Mouse (Mus musculus) neural tube, embryonic 14.5 days (tissue): ENCODE measurements around the gene Abcc12. TPM values are rescaled to one million over a fixed set of nuclear protein-coding genes. Genes with fewer than 3 reads are reported as not detected.

ENCODE experiments used
- ATAC-seq: fragments of 200-750 bp; cut with Nextera tagmentation; 2 replicates; pipeline ENCODE4 v1.8.0; 2017; ENCODE audit warnings: low read depth, mild to moderate bottlenecking, moderate TSS enrichment, moderate library complexity
- H3K27ac ChIP-seq: fragments of 300-500 bp; sonication (generic); 2 replicates; pipeline ENCODE4 v1.5.1; 2014; ENCODE audit warnings: low read depth, mild to moderate bottlenecking, control low read depth, low read length, moderate library complexity, mixed read lengths
- H3K27me3 ChIP-seq: fragments of 300-500 bp; sonication (generic); 2 replicates; pipeline ENCODE4 v1.6.1; 2014; ENCODE audit warnings: low read length; ENCODE audit not compliant: control insufficient read depth, insufficient read depth
- H3K36me3 ChIP-seq: fragments of 300-500 bp; sonication (generic); 2 replicates; pipeline ENCODE4 v1.6.1; 2014; ENCODE audit warnings: low read length, mixed read lengths; ENCODE audit not compliant: control insufficient read depth, insufficient read depth
- H3K4me1 ChIP-seq: fragments of 300-500 bp; sonication (generic); 2 replicates; pipeline ENCODE4 v1.6.1; 2014; ENCODE audit warnings: low read length; ENCODE audit not compliant: control insufficient read depth, insufficient read depth
- H3K4me2 ChIP-seq: fragments of 300-500 bp; sonication (generic); 2 replicates; pipeline ENCODE4 v1.6.1; 2014; ENCODE audit warnings: mild to moderate bottlenecking, low read depth, low read length, control low read depth
- H3K4me3 ChIP-seq: fragments of 300-500 bp; sonication (generic); 2 replicates; pipeline ENCODE4 v1.5.1; 2014; ENCODE audit warnings: low read depth, low read length, control low read depth, mixed read lengths
- H3K9ac ChIP-seq: fragments of 300-500 bp; sonication (generic); replicated peaks from 2 replicates; pipeline ENCODE4 v1.6.1; 2014; ENCODE audit warnings: low read depth, mild to moderate bottlenecking, control low read depth, low read length, mixed read lengths
- H3K9me3 ChIP-seq: fragments of 300-500 bp; sonication (generic); 2 replicates; pipeline ENCODE4 v1.6.1; 2016; ENCODE audit warnings: low read length; ENCODE audit not compliant: control insufficient read depth
- WGBS: fragments of 180-500 bp; shearing (Covaris S2); extraction: QIAGEN DNeasy Blood & Tissue Kit; methylation state at CpG from one replicate; pipeline ENCODE4 v1.1.7; 2014; 5-methylcytosine and 5-hydroxymethylcytosine counted together
- polyA plus RNA-seq: library from polyadenylated mRNA; unstranded; fragments of >200 nt; fragmentation: Nextera tagmentation; extraction: Ambion mirVana; gene quantifications from 2 replicates; pipeline ENCODE4 v1.2.1, GENCODE M21; 2014

Abcc12 gene
- polyA plus RNA-seq: 0.17 and 0.28 TPM in 2 replicates

- Histone ChIP-seq H3K9ac (no peak within 1 kb of the TSS), H3K9me3 (no peaks in the 10 kb centered on the region), H3K27me3 (no peaks in the 10 kb centered on the region), H3K4me2 (no peak within 1 kb of the TSS), H3K36me3 (no peaks in the 10 kb centered on the region), H3K4me1 (no peaks in the 10 kb centered on the region), H3K27ac (no peak within 1 kb of the TSS), H3K4me3 (no peak within 1 kb of the TSS)
- no peak for ATAC-seq
These were observed at the start of gene Abcc12 for GRCm38 (mm10) chr8:86580458-86580857. Abcc12 (minus strand) TSS chr8:86580686.

DNA sequence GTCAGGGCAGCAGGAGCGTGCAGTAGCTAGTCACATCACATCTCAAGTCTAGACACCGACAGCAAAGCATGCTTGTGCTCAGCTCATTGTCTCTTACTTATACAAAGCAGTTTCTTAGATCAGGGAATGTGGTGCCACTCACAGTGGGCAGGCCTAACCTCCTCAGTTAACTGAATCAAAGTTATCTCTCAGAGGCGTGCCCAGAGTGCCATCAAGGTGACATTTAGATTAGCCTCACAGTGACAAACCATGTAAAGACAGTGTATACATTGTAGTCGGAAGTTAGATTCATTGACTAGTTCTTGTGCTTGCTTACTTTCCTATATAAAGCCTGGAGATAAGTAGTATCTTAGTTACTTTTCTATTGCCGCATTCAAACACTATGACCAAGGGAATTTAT is 49.7 kb upstream of the Abcc12 start:
- no peaks in the 10 kb centered on the region for H3K27me3 ChIP-seq
- H3K4me1 ChIP-seq: peaks cover 6% of the 10 kb centered on the region
- H3K9me3 ChIP-seq: no peaks in the 10 kb centered on the region
- no peak for ATAC-seq
- WGBS: 92% methylated on average over 5 of the region's 5 CpGs
- H3K4me3 ChIP-seq: no peak overlapping the region
- no peak overlapping the region for H3K27ac ChIP-seq
- H3K4me2 ChIP-seq: no peak overlapping the region
- H3K9ac ChIP-seq: no peak overlapping the region
- peaks cover 9% of the 10 kb centered on the region; the same call in 1 of the 2 replicates for H3K36me3 ChIP-seq

GRCm38 (mm10) chr8:86624915-86625314 is 44.4 kb upstream of the Abcc12 start:
- H3K36me3 ChIP-seq: no peaks in the 10 kb centered on the region
- WGBS: 57% methylated on average over 7 of the region's 7 CpGs

GRCm38 (mm10) chr8:86623911-86624731 is 43.6 kb upstream of the Abcc12 start, which contains the start of gene Lonp2:
Lonp2 (plus strand) TSS chr8:86624043.
- Histone ChIP-seq H3K27ac (peak within 1 kb of the TSS; percentile 86), H3K4me2 (peak within 1 kb of the TSS; percentile 76), H3K27me3 (no peaks in the 10 kb centered on the region), H3K4me3 (peak within 1 kb of the TSS; percentile 84), H3K9me3 (no peaks in the 10 kb centered on the region), H3K4me1 (peaks cover 12% of the 10 kb centered on the region), H3K9ac (peak within 1 kb of the TSS; percentile 71), H3K36me3 (no peaks in the 10 kb centered on the region)
- WGBS: under 1% methylated on average over 62 of the region's 62 CpGs
- ATAC-seq: peak; percentile 99

More at GRCm38 (mm10) chr8:86624915-86625314, 44.4 kb upstream of the Abcc12 start:
- Histone ChIP-seq H3K4me2 (peak overlapping the region; percentile 76), H3K27ac (no peak overlapping the region), H3K4me1 (peaks cover 12% of the 10 kb centered on the region), H3K9ac (0 out of 2 replicates have a peak overlapping the region, but pooled peaks have one; percentile 25), H3K27me3 (no peaks in the 10 kb centered on the region), H3K9me3 (no peaks in the 10 kb centered on the region), H3K4me3 (peak overlapping the region; percentile 84)
- ATAC-seq: no peak

DNA sequence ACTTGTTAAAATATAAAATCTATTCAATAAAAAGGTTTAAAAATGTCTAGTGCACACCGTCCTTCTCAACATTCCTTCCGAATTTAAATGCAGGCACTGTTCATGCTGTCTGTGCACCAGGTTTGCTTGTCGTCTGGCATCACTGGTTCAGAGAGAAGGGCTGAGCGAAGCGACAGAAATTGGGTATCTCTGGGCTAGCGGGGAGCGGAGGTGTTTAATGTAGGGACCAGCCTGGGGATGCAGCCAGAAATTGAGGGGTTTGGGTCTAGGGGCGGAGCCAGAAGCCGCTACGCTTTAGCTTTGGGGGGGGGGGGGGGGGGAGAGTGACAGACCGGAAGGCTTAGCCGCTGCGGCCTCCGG is 43.0 kb upstream of the Abcc12 start:
- no peak for ATAC-seq
- WGBS: 2% methylated on average over 12 of the region's 14 CpGs

DNA sequence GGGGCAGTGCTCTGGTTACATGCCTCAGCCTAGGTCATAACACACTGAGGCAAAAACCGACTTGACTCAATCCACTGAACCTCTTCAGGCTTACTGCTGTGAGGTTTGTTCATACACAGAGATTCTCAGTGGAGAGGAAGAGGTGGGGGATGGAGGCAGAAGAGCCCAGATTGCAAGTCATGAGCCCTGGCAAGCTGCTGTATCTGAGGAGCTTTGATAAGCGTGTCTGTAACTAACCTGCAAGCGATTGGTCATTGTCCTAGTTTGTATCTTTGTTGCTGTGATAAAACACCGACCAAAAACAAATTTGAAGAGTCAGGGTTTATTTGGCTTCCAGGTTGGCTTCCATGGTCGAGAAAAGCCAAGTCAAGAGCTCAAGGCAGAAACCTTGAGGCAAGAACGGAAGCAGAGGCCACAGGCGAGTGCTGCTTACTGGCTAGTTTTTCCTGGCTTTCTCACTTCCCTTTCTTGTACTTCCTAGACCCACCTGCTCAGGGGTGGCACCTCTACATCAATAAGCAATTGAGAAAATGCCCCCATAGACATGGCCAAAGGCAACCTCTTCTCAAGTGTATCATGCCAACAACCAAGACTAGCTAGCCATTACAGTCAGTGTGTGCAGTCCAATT is 37.4 kb upstream of the Abcc12 start:
- Histone ChIP-seq H3K4me3 (no peak overlapping the region), H3K27me3 (no peaks in the 10 kb centered on the region), H3K9ac (no peak overlapping the region), H3K36me3 (no peaks in the 10 kb centered on the region), H3K4me2 (no peak overlapping the region), H3K4me1 (no peaks in the 10 kb centered on the region), H3K9me3 (no peaks in the 10 kb centered on the region), H3K27ac (no peak overlapping the region)
- ATAC-seq: no peak
- 79% methylated on average over 7 of the region's 7 CpGs for WGBS

More for the DNA sequence above, 43.0 kb upstream of the Abcc12 start:
- Histone ChIP-seq H3K4me1 (peaks cover 12% of the 10 kb centered on the region), H3K27me3 (no peaks in the 10 kb centered on the region), H3K36me3 (no peaks in the 10 kb centered on the region), H3K4me3 (peak overlapping the region; percentile 84), H3K9me3 (no peaks in the 10 kb centered on the region), H3K9ac (peak overlapping the region; percentile 71; the same call in 1 of the 2 replicates), H3K4me2 (peak overlapping the region; percentile 76), H3K27ac (peak overlapping the region; percentile 86)

- Histone ChIP-seq H3K27me3 (no peaks in the 10 kb centered on the region), H3K4me1 (no peaks in the 10 kb centered on the region), H3K4me3 (no peak overlapping the region), H3K9me3 (no peaks in the 10 kb centered on the region), H3K4me2 (no peak overlapping the region), H3K9ac (no peak overlapping the region), H3K27ac (no peak overlapping the region), H3K36me3 (no peaks in the 10 kb centered on the region)
- no peak for ATAC-seq
- WGBS: 81% methylated on average over 6 of the region's 6 CpGs
These were observed 34.7 kb upstream of the Abcc12 start for GRCm38 (mm10) chr8:86615095-86615769.

DNA sequence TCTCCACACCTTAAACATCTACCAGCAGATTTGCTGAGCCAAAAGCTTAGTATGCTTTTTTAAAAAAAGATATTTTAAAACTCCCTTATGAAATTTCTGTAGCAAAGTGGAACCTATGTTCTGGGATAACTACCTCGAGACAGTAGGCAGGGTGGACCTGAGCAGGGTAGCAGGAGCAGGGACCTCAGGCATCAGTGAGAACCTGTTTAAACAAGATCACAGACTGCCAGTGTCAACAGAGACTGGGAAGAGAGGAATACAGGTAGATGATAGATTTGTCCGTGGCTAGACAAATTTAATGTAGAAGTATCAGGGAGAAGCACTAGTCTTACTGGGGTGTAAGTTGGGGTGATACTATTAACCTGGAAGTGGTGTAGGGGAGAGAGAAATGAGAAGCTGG is 33.3 kb upstream of the Abcc12 start:
- Histone ChIP-seq H3K27me3 (no peaks in the 10 kb centered on the region), H3K9me3 (no peaks in the 10 kb centered on the region), H3K4me1 (no peaks in the 10 kb centered on the region), H3K27ac (no peak overlapping the region), H3K36me3 (no peaks in the 10 kb centered on the region), H3K4me3 (no peak overlapping the region), H3K4me2 (no peak overlapping the region), H3K9ac (no peak overlapping the region)
- 90% methylated on average over 2 of the region's 2 CpGs for WGBS
- ATAC-seq: no peak

- Histone ChIP-seq H3K9me3 (no peaks in the 10 kb centered on the region), H3K4me1 (no peaks in the 10 kb centered on the region), H3K36me3 (no peaks in the 10 kb centered on the region), H3K4me2 (no peak overlapping the region), H3K27ac (no peak overlapping the region), H3K27me3 (no peaks in the 10 kb centered on the region), H3K4me3 (no peak overlapping the region), H3K9ac (no peak overlapping the region)
- ATAC-seq: no peak
- WGBS: 88% methylated on average over 3 of the region's 3 CpGs
These were observed 24.2 kb upstream of the Abcc12 start for GRCm38 (mm10) chr8:86604676-86605075.
